Mouse (Mus musculus): Measurements from ENCODE around the gene Usp39.

Usp39 gene

GRCm38 (mm10) chr6:72352636-72353405, 7.8 kb upstream of the Usp39 start:
- in situ Hi-C loops (cut with MboI): no loop called here

- in situ Hi-C loops (cut with MboI): no loop called here
Measured at GRCm38 (mm10) chr6:72350214-72350613, 5.2 kb upstream of the Usp39 start.

- in situ Hi-C loops (cut with MboI): no loop called here
Measured at GRCm38 (mm10) chr6:72348411-72348810, 3.4 kb upstream of the Usp39 start.

GRCm38 (mm10) chr6:72347166-72347941, 2.4 kb upstream of the Usp39 start, which contains the start of gene 0610030E20Rik:
Gene 0610030E20Rik (plus strand): TSS chr6:72347317.
- in situ Hi-C loops (cut with MboI): no loop called here

GRCm38 (mm10) chr6:72346261-72346660, 1.3 kb upstream of the Usp39 start:
- in situ Hi-C loops (cut with MboI): no loop called here

- in situ Hi-C loops (cut with MboI): no loop called here
Measured at GRCm38 (mm10) chr6:72345633-72346032, 649 bp upstream of the Usp39 start.

- in situ Hi-C loops (cut with MboI): no loop called here
Measured at GRCm38 (mm10) chr6:72344396-72345073, 449 bp downstream of the Usp39 start.

GRCm38 (mm10) chr6:72340481-72340880, 4.5 kb downstream of the Usp39 start:
- in situ Hi-C loops (cut with MboI): no loop called here

GRCm38 (mm10) chr6:72333111-72333510, 11.9 kb downstream of the Usp39 start:
- in situ Hi-C loops (cut with MboI): no loop called here

GRCm38 (mm10) chr6:72330133-72330532, 14.9 kb downstream of the Usp39 start:
- in situ Hi-C loops (cut with MboI): no loop called here

- in situ Hi-C loops (cut with MboI): no loop called here
Measured at GRCm38 (mm10) chr6:72329019-72329418, 16.0 kb downstream of the Usp39 start.

- in situ Hi-C loops (cut with MboI): no loop called here
Measured at GRCm38 (mm10) chr6:72326274-72326673, 18.7 kb downstream of the Usp39 start.

GRCm38 (mm10) chr6:72323786-72324508, 21.0 kb downstream of the Usp39 start:
- in situ Hi-C loops (cut with MboI): no loop called here

GRCm38 (mm10) chr6:72322936-72323335, 22.0 kb downstream of the Usp39 start:
- in situ Hi-C loops (cut with MboI): no loop called here

GRCm38 (mm10) chr6:72319019-72319418, 26.0 kb downstream of the Usp39 start:
- in situ Hi-C loops (cut with MboI): no loop called here

GRCm38 (mm10) chr6:72318440-72318839, 26.5 kb downstream of the Usp39 start:
- in situ Hi-C loops (cut with MboI): no loop called here

GRCm38 (mm10) chr6:72316044-72316443, 28.9 kb downstream of the Usp39 start:
- in situ Hi-C loops (cut with MboI): no loop called here

GRCm38 (mm10) chr6:72315384-72315783, 29.6 kb downstream of the Usp39 start:
- in situ Hi-C loops (cut with MboI): no loop called here

- in situ Hi-C loops (cut with MboI): no loop called here
Measured at GRCm38 (mm10) chr6:72313124-72313867, 31.7 kb downstream of the Usp39 start.

- in situ Hi-C loops (cut with MboI): no loop called here
Measured at GRCm38 (mm10) chr6:72312198-72312597, 32.8 kb downstream of the Usp39 start.

- in situ Hi-C loops (cut with MboI): no loop called here
Measured at GRCm38 (mm10) chr6:72303510-72303909, 41.5 kb downstream of the Usp39 start.

All from mature B cell (primary cell).